Mouse (Mus musculus): ENCODE data around the gene Spz1.

The Spz1 gene

DNA sequence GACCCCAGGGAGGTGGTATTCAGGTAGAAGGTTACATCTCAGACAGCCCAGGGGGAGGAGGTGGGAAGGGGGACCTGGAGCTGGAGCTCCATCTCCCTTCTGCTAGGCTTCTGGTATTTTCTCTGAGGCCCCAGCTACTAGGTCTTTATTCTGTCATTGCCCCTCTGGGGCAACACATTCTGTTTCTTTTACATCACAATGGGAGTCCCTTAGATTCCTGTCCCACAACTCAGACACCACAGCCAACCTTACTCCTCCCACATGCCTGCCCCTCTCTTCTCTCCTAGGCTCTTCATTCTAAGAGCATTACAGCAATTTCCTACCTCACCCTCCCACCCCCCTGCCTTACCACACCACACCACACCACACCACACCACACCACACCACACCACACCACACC lies at the start of gene Spz1:
Spz1 (minus strand) TSS at position 101 of the 400 bp plus-strand sequence.
- DNase-seq (ENCODE audit: low read depth) = no peak

DNA sequence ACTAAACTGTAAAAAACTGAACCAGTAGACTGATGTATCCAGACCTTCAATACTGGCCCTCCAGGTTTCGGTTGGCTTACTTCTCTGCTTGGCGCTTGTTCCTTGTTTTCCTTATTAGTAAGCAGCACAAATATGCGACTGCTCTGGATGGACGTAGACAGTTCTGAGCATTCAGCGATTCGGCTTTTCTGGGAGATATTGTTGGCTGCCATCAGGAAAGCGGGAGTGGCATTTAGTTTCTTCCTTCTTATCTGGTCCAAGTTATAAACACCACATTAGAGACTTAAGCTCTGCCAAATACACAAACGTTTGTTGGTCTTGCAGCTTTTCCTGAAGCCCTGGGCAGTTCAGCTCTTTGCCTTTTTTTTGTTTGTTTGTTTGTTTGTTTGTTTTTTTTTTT lies 40.5 kb upstream of the Spz1 start:
- no peak for DNase-seq (ENCODE audit: low read depth)

DNA sequence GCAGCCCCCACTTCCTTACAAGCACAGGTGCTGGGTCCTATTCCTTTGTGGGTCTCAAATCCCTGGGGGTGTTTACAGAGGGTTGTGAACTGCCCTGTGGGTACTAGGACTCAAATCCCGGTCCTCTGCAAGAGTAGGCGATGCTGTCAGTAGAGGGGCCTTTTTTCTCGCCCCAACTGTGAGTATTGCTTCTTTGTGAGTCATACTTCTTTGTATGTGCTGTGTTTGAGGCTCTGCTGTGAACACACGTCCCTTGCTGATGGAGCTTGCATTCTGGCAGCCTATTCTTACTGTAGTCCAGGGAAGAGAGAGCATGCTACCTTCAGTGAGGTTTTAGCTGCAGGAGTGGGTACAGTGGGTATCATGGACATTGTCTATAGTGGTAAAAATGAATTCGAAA lies 39.2 kb upstream of the Spz1 start:
- DNase-seq (ENCODE audit: low read depth) = no peak

DNA sequence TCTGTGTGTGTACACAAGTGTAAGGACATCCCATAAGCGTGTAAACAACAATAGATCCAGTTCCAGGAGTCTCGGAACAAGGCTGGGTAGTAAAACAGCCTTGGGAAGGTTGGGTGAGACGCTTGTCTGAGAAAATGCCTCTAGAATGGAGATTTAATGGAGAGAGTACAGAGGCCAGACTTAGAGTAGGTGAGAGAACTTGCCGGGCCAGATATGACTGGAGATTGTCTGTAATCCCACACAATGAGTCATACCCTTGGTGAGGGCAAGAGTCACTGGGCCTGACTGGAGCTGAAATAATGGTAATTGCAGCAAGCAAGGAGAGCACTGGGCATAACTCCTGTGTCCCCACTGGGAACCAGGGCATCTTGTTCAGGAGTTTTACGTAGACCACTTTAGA lies 37.1 kb upstream of the Spz1 start:
- peak; percentile 32 for DNase-seq (ENCODE audit: low read depth)

DNA sequence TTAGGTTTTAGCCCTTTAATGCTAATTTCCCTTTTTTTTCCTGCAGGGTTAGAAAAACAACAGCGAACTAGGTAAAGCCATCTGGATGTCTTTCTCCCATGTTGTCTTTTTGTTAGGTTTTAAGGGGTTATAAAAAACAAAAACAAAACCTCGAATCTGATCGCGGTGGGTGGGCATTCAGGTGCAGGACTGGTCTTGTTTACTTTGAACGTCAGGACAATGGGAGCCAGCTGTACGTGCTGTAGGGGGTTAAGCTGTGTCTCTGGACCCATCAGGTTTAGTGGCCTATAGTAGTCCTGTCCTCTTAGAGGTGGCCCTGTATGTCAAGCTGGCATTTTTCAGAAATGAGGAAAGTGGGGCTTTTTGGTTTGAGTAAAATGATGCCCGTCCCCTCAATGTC lies 35.9 kb upstream of the Spz1 start:
- DNase-seq (ENCODE audit: low read depth) = peak; percentile 32

DNA sequence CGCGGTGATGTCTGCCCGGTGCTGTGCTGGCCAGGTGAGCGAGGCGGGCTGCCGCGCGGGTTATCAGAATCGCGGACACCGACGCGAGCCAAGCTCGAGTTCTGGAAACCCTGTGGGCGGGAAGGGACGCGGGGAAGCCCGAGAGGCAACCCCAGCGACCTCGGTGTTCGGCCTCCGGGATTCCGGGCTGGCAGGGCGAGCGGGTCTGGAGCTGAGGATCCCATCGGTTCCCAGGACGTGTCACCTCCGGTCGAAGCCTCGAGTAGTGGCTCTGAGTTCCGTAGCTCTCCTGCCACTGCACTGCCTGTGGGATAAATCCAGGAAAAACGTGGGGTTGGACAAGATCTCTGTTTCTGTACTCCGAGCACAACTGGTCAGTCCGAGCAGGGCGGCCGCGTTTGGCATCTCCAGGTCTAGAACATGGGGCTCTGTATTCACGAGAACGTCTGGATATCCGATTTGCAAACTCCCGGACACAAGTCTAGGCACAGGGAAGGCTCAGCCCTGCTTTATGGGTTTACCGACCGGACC lies 35.3 kb upstream of the Spz1 start:
- no peak for DNase-seq (ENCODE audit: low read depth)

DNA sequence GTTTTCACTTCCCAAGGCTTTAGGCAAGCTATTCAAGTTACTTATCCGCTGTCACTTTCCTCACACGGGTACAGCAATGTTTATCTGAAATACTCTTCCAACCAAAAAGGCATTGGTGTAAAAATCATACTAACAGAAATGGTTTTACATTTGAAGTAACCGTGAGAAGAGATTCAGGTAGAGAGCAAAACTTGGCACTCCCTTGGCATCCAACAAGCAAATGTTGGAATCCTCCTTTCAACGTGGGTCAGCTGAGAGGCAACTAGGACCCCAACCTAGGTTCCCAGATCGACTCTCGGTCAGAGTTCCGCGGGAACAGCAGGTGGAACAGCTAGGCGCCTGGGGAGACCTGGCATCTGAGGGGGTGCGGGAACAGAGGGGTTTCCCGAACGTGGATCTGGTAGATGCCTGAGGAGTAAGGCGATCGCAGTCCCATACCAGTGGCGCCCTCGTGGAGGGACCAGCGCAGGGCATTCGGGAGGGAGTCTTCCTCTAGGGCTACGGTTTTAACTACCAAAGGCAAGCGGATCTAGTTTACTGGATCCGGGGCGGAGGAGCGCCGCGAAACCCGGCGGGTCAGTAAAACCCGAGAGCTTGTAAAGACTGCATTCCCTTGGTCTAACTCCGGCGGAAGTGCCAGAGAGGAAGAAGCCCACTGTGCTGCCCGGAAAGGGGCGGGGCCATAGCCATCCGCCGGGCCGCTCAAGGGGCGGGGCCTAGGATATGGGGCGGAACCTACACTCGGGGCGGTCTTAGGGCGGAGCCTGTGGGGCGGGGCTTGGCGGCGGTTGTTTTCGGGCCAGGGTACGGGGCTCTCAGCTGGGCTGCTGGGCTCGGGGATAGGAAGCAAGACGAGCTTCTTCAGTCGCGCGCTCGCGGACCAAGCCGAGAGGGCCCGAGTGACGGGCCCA lies 34.6 kb upstream of the Spz1 start, which contains the start of gene Serinc5:
Serinc5 (plus strand) TSS at position 781 of the 911 bp plus-strand sequence.
- peak; percentile 96 for DNase-seq (ENCODE audit: low read depth)

DNA sequence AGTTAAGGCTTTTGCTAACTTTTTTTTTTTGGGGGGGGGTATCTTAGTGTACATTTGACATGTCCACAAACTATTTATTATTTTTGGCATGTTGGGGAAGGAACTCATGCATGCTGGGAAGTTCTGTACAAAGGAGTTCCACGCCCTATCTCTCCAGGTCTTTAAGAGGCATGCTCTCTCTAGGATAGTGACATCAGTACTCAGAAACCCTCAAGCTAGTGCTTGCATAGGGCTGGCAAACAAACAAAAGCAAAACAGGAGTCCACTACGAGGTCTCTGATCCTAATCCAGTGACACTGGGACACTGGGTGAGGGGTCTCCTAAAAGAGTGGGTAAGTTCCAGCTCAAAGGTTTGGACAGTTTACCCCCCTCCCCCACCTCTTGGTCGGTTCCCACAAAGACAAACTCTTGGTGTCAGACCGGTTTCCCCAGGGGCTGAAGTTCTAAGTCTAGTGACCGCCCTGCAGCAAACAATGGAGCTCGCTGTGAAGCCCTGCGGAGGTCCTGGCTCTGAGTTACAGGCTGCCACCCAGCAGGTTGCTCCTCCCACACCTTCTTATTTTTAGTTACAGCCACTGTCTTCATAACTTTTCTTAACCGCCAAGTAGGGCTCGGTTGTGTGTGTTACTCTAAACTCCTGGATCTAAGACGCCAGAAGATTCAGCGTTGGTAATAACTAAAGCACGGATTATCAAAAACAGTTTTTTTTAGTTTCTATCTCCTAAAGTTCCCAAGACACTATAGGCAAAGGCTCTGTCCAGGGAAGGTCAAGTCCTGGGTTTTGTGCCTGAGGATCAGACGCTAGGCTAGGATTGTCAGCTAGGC lies 33.7 kb upstream of the Spz1 start:
- peak; percentile 62 for DNase-seq (ENCODE audit: low read depth)

DNA sequence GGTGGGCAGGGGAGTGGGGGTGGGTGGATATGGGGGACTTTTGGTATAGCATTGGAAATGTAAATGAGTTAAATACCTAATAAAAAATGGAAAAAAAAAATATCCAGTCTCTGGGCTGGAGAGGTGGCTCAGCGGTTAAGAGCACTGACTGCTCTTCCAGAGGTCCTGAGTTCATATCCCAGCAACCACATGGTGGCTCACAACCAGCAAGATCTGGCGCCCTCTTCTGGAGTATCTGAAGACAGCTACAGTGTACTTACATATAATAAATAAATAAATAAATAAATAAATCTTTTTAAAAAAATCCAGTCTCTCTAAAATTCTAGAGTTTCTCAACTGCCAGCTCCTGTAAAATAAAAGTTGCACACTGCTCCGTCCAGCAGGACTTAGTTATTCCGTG lies 29.3 kb upstream of the Spz1 start:
- DNase-seq (ENCODE audit: low read depth) = peak; percentile 60

DNA sequence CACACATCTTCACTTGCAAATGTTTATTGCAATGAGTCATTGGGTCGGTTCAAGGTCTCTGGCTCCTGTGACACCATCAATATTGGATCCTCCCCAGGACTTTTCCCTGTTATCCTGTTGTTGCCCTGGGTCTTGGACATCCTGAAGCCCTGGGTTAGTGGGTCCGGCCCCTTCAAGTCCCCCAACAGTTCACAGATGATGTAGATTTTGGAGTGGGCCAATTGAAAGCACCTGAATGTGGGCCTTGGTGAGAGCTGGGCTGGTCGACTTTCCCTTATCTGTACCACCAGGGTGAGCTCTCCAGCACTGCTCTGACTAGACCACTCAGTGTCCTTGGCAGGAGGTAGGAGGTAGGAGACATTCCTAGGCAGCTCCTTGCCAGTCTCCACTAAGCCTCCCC lies 19.5 kb upstream of the Spz1 start:
- no peak for DNase-seq (ENCODE audit: low read depth)

DNA sequence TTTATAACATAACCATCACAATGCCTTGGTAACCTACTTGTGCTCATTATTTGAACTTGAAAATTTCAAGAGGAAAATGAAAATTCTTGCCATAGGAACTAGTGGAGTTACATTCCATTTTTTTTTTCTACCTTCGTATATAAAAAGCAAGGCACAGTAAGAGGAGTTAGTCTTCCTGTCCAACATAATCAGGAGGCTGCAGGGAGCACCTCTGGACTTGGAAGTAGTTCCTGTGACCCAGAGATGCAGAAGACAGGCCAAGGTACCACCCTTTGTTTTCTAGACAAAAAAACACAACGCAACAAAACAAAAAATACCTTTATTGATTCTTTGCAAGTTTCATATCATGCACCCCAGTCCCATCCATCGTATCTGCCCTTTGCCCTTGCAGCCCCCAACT lies 18.9 kb upstream of the Spz1 start:
- no peak for DNase-seq (ENCODE audit: low read depth)

DNA sequence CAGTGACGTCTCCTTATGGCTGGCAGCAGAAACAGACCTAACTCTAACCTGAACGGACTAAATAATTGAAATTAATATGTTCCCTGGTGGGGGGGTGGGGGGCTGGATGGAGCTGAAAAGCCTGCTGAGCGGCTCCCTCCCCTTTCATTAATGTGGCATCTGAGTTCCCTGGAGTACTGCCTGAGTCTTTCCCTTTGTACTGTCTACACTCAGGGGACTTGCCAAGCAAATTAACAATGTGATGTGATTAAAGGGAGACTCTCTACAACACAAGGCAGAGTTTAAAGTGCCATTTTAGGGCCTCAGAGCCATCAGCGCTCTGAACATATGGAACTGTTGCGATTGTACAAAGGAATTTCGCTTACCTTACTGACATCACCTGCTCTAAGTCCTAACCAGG lies 18.5 kb upstream of the Spz1 start:
- DNase-seq (ENCODE audit: low read depth) = no peak

DNA sequence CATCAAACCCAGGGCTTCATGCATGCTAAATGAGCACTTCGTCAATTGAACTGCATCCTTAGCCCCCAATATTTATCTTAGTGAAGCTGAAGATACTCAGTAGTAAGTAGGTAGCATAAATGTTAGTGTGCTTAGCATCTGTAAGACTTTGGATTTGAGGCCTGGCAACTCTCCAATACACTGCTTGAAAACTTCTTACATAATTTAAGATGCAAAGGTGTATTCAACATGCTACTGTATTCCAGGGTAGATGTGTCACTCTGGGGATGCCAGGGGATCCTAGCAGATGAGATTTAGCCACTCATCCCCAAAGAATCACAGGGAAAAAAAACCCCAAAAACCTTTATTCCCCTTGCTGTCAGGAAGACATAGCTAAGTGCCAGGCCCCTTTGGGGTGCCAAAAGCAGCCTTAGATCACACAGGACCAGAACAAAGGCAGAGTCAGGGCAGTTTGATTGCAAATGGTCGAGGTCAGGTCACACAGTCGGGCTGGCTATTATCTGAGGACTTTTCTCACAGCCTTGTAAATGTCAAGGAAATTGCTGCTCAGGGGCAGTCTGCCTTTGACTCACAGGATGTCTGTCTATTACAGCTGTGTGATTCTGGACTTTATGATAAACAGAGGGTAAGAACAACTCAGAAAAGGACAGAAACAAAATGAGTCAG lies 17.9 kb upstream of the Spz1 start:
- no peak for DNase-seq (ENCODE audit: low read depth)

DNA sequence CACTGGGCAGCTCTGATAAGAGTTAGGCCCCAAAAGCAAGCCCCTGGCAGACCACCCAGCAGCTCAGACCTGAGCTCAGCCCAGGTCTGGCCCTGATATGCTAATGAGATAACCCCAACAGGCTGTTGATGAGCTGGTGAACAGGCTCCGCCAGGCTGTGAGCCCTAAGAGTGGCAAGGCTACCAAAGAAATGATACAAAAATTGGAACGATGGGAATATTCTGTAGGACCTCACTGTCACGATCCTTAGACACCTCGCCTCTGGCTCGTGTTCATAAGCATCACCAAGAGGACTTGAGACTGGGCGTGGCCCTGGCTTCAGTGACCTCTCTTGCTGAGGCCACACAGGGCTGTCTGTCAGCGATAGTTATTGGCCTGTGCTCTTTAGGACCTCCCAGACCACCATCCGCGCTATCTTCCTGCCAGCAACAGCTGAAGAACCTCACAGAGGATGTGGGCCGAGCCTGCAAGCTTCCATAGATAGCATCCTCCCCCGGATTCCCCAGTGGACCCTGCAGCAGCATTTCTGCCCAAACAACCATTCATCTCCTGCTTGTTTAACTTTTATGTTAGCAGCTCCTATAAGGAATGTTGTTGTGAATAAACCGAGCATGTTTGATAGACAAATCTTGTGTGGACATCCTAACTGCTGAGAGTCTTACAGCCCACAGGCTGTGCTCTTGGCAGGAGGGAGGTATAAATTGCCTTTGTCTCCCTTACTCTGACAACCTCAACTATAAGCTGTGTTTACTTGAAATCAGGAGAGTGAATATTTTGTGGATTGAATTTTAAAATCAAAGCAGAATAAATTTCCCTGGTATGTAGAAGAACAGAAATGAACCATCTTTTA lies 17.0 kb upstream of the Spz1 start:
- no peak for DNase-seq (ENCODE audit: low read depth)

DNA sequence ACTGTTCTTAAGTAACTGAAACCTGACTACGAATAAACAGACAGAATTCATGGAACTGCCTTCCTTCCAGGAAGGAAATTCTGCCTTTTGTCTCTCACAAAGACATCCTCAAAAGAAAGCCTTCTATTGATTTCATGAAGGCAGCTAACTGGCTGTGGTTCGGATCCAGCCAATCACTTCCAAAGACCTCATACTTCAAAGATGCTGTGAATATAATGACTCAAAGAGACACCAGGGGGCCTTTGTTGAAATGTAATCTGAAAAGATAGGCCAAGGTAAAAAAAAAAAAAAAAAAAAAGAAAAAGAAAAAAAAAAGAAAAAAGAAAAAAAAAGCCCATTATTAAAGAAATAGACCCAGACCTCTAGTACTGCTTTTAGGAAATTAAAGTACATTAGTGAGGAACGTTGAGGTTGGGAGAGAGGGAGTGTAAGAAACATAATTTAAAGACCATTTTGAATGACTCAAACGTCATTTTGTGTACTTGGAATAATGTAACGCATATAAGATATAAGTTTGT lies 16.4 kb upstream of the Spz1 start:
- DNase-seq (ENCODE audit: low read depth) = no peak

DNA sequence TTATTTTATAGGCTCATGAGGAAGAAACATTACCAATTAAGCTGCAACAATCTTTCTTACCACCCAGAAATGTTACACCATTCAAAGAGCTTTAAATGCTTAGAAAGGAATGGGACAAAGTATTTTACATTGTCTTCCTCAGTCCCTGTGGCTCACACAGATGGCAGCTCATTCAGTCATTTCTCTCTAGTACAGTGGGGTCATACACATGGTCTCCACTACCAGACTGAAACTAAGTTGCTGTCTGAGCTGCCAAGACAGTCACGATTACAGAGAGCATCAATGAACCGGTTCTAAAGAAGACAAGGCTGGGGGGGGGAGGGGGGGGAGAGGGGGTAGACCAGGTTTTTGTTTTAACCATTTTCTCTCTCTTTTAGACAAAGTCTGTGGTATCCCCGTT lies 15.3 kb upstream of the Spz1 start:
- no peak for DNase-seq (ENCODE audit: low read depth)

DNA sequence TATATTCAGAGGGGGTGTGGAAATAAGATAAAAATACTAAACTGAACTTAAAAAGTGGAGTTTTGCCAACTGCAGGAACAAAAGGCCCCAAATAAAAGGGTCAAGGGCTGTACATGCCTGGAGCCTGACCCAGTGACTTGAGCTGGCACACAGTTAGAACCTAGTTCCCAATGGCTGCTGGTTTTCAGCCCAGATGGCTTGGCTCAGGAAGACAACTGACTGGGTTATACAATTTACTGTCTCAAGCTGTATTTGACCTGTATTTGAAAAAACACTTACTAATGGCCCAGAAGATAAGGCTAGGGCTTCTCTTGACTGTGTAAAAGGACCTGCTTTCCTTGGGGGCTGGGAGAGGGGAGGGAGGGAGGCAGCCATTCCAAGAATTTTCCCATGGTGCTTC lies 13.3 kb upstream of the Spz1 start:
- DNase-seq (ENCODE audit: low read depth) = no peak

DNA sequence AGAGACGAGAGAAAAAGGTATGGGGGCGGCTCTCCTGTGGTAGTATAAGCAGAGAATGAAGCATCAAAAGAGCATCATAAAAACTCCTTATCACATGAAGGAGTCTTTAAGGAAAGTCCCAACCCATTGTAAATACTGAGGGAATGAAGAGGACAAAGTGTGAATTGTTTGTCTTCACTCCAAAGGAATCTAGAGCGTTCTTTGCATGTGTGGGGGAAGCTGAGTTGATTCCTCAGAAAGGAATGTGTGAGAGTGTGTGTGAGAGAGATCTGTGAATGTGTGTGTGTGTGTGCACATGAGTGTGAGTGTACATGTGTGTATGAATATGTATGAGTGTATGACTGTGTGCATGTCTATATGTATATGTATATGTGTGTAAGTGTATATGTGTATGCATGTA lies 12.7 kb upstream of the Spz1 start:
- no peak for DNase-seq (ENCODE audit: low read depth)

DNA sequence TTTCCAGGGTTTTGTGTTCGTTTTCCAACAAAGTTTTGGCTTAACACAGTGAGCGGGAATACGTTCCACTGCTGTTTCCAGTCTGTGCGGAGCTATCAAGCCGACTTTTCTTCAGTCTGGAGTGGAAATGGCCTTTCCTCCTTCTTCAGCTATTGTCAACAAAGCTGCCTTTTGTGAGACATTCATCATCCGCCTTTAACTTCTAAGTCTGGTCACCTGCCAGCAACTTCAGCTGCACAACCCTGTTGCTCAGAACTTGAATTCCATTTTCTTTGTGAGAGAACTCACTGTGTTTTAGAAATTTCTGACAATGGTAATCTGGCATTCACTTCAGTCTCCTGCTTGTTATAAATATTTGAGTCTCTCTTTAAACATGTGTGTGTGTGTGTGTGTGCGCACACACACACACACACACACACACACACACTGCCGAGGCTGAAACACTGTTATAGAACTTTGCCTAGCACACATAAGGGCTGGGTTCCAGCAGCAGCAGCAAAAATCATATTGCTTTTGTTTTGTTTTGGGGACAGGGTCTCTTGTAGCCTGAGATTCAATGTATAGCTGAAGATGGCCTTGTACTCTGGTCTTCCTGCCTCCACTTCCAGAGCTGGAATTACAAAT lies 8.2 kb upstream of the Spz1 start:
- no peak for DNase-seq (ENCODE audit: low read depth)

DNA sequence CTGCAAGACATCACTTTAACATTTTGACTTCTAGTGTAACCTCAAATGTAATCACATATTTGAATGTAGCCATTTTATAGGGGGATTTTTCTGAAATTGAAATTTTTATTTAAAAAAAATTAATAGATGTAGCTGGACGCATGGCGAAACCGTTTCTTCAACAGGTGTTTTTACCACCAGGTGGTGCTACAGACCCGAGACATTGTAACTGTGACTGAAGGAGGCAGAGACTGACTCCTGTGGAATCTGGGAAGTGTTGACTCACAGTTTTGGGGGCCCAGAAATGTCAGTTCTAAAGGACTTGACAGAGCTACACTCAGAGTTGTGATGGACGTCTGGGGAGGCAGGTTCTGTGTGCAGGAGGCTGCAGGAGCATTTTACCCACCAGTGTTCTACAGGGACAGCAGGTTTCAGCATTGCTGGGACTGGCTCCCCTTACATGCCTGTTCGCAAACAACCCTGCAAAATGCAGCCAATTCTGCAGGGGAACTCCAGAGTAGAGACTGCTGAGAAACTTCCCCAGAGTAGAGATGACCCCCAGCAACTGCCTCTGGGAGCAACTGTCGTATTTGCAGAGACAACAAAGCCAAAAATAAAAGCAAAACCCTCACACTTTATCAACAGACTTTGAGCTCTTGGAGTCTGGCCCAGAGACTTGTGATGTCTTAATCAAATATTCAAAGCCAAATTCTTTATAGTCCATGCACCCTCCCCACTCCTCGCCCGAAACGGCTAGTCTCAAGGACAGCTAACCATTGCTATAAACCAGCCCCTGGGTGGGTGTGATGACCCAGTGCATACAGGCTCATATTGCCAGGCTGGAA lies 4.5 kb upstream of the Spz1 start:
- DNase-seq (ENCODE audit: low read depth) = peak; percentile 74
